Mouse (Mus musculus) heart, postnatal 0 days (tissue): ENCODE data around the gene Traf3ip2.

ENCODE experiments used
- CTCF ChIP-seq: IDR thresholded peaks from 2 replicates; pipeline ENCODE4 v1.5.1; 2016; ENCODE audit warnings: antibody characterized with exemption, control low read depth, low read depth
- EP300 ChIP-seq: IDR thresholded peaks from 2 replicates; pipeline ENCODE4 v1.6.1; 2016; ENCODE audit warnings: antibody characterized with exemption, low read depth

- TF ChIP-seq CTCF = no peak
- TF ChIP-seq EP300 = no peak
Measured at GRCm38 (mm10) chr10:39628799-39629517, 16.2 kb downstream of the Traf3ip2 start.
